Mouse (Mus musculus) lung, postnatal 0 days (tissue): Measurements from ENCODE around the gene Gdf1.

Experiments used
- CTCF ChIP-seq: IDR thresholded peaks from 2 replicates; pipeline ENCODE4 v1.5.1; 2016; ENCODE audit warnings: antibody characterized with exemption, mild to moderate bottlenecking
- EP300 ChIP-seq: IDR thresholded peaks from 2 replicates; pipeline ENCODE4 v1.6.1; 2016; ENCODE audit warnings: antibody characterized with exemption, mild to moderate bottlenecking, control low read depth

- TF ChIP-seq CTCF (no peak), EP300 (no peak)
These were observed 45.2 kb upstream of the Gdf1 start for GRCm38 (mm10) chr8:70284421-70284820.
